Mouse (Mus musculus) midbrain, embryonic 14.5 days (tissue): ENCODE results near the gene Ica1. TPM values are rescaled to one million over a fixed set of nuclear protein-coding genes. Genes with fewer than 3 reads are reported as not detected.

Experiments
- ATAC-seq: fragments of 200-750 bp; cut with Nextera tagmentation; 2 replicates; pipeline ENCODE4 v1.8.0; 2017; ENCODE audit warnings: moderate number of reproducible peaks, moderate library complexity; ENCODE audit not compliant: low FRiP score, low TSS enrichment
- DNase-seq: peaks from one replicate; pipeline ENCODE4 v3.0.0-alpha.2; 2015
- H3K27ac ChIP-seq: fragments of 300-500 bp; sonication (generic); replicated peaks from 2 replicates; pipeline ENCODE4 v1.5.1; 2014; ENCODE audit warnings: mild to moderate bottlenecking, low read depth, low read length, moderate library complexity
- H3K27me3 ChIP-seq: fragments of 300-500 bp; sonication (generic); 2 replicates; pipeline ENCODE4 v1.6.1; 2014; ENCODE audit warnings: low read length, control low read depth, mixed read lengths; ENCODE audit not compliant: control insufficient read depth, insufficient read depth
- H3K36me3 ChIP-seq: fragments of 300-500 bp; sonication (generic); 2 replicates; pipeline ENCODE4 v1.6.1; 2014; ENCODE audit warnings: low read length, control low read depth; ENCODE audit not compliant: control insufficient read depth, insufficient read depth
- H3K4me1 ChIP-seq: fragments of 300-500 bp; sonication (generic); 2 replicates; pipeline ENCODE4 v1.6.1; 2014; ENCODE audit warnings: mild to moderate bottlenecking, antibody characterized with exemption, low read length, control low read depth; ENCODE audit not compliant: control insufficient read depth, insufficient read depth
- H3K4me2 ChIP-seq: fragments of 300-500 bp; sonication (generic); 2 replicates; pipeline ENCODE4 v1.6.1; 2014; ENCODE audit warnings: mild to moderate bottlenecking, low read length, moderate library complexity
- H3K4me3 ChIP-seq: fragments of 300-500 bp; sonication (generic); replicated peaks from 2 replicates; pipeline ENCODE4 v1.5.1; 2014; ENCODE audit warnings: low read depth, low read length
- H3K9ac ChIP-seq: fragments of 300-500 bp; sonication (generic); replicated peaks from 2 replicates; pipeline ENCODE4 v1.6.1; 2014; ENCODE audit warnings: mild to moderate bottlenecking, low read length, moderate library complexity
- H3K9me3 ChIP-seq: fragments of 300-500 bp; sonication (generic); 2 replicates; pipeline ENCODE4 v1.6.1; 2016; ENCODE audit warnings: low read length, control low read depth, mixed read lengths; ENCODE audit not compliant: control insufficient read depth
- WGBS: fragments of 180-500 bp; shearing (Covaris S2); extraction: QIAGEN DNeasy Blood & Tissue Kit; methylation state at CpG from one replicate; pipeline ENCODE4 v1.1.7; 2014; 5-methylcytosine and 5-hydroxymethylcytosine counted together
- polyA plus RNA-seq: library from polyadenylated mRNA; unstranded; fragments of >200 nt; fragmentation: Nextera tagmentation; extraction: Ambion mirVana; gene quantifications from 2 replicates; pipeline ENCODE4 v1.2.1, GENCODE M21; 2014

Ica1 gene
- polyA plus RNA-seq, 1 experiment from 2014 or later = 59.0 TPM

DNA sequence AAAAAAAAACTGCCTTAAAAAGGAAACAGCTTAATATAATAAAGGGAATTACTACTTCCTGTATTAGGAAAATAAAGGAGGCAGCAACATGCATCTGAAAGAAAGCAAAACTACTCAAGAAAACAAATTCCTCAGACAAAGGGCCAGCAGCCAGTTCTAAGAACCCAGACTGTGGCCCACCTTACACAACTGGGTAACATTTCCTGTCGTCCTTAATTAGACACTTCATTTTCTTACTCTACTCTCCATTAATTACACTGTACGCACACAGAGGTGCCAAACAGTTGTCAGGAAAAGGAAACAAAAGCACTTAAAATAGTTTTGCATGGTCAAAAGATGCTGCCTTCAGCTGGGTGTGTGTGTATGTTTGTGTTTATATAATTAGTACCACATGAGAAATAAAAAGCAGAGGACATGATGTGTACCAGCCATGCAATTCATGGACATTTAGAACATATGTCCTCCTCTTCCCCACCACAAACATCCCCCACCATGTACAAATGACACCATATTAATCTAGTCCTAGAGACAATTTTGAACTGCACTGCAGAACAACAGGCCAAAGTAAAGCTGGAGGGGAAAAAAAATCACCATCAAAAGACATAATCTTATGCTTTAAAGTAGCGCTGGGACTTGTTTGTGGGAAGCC, 115.1 kb downstream of the Ica1 start:
- H3K27me3 ChIP-seq = no peaks in the 10 kb centered on the region
- no peak overlapping the region for H3K27ac ChIP-seq
- no peaks in the 10 kb centered on the region for H3K9me3 ChIP-seq
- no peak overlapping the region for H3K4me3 ChIP-seq
- ATAC-seq (no peak), DNase-seq (no peak)
- no peaks in the 10 kb centered on the region for H3K36me3 ChIP-seq
- no peak overlapping the region for H3K9ac ChIP-seq
- H3K4me1 ChIP-seq = peaks cover 28% of the 10 kb centered on the region
- H3K4me2 ChIP-seq = no peak overlapping the region
- 73% methylated on average over 3 of the region's 3 CpGs for WGBS

DNA sequence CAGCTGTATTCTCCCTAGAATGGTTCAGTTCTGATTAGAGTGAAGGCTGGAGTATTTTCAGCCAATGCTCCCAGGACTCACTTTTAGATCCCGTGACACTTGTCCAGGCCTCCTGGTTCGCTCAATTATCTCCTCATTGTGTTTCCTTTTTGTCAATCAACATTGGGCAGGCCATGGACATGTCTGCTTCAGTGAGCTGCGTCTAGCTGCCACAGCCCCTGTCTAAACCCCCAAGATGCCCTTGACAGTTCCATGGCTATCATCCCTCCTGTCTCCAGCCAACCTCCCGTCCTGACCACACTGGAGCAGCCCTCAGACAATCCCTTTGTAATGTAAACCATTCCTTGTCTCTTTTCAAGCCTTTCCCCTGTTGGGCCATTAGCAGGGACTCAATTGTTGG, 116.9 kb downstream of the Ica1 start:
- DNase-seq (peak; percentile 27), ATAC-seq (peak; percentile 28; the same call in 1 of the 2 replicates)
- no peak overlapping the region for H3K9ac ChIP-seq
- H3K9me3 ChIP-seq = no peaks in the 10 kb centered on the region
- no peak overlapping the region for H3K4me2 ChIP-seq
- no peak overlapping the region for H3K27ac ChIP-seq
- H3K4me1 ChIP-seq = peaks cover 28% of the 10 kb centered on the region
- H3K36me3 ChIP-seq = no peaks in the 10 kb centered on the region
- H3K4me3 ChIP-seq = no peak overlapping the region
- 11% methylated on average over 4 of the region's 4 CpGs for WGBS
- no peaks in the 10 kb centered on the region for H3K27me3 ChIP-seq

DNA sequence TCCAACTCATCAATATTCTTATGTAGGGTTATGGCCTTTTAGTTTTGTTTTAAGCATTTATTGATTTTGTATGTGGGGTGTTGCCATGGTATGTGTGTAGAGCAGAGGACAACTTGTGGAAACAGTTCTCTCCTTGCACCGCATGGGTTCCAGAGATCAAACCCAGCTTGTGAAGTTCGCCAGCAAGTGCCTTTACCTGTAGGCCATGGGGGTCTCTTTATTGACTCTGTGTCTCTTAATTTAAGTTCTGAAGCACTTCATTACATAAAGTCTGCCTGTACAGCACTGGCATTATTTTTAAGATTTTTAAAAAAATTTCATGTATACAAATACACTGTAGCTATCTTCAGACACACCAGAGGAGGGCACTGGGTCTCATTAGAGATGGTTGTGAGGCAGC, 118.2 kb downstream of the Ica1 start:
- H3K36me3 ChIP-seq = no peaks in the 10 kb centered on the region
- H3K4me1 ChIP-seq = peaks cover 28% of the 10 kb centered on the region
- DNase-seq = no peak
- H3K27me3 ChIP-seq = no peaks in the 10 kb centered on the region
- H3K4me2 ChIP-seq = no peak overlapping the region
- H3K4me3 ChIP-seq = no peak overlapping the region
- 88% methylated on average over 2 of the region's 2 CpGs for WGBS
- no peak overlapping the region for H3K27ac ChIP-seq
- no peak for ATAC-seq
- H3K9ac ChIP-seq = no peak overlapping the region
- H3K9me3 ChIP-seq = no peaks in the 10 kb centered on the region

DNA sequence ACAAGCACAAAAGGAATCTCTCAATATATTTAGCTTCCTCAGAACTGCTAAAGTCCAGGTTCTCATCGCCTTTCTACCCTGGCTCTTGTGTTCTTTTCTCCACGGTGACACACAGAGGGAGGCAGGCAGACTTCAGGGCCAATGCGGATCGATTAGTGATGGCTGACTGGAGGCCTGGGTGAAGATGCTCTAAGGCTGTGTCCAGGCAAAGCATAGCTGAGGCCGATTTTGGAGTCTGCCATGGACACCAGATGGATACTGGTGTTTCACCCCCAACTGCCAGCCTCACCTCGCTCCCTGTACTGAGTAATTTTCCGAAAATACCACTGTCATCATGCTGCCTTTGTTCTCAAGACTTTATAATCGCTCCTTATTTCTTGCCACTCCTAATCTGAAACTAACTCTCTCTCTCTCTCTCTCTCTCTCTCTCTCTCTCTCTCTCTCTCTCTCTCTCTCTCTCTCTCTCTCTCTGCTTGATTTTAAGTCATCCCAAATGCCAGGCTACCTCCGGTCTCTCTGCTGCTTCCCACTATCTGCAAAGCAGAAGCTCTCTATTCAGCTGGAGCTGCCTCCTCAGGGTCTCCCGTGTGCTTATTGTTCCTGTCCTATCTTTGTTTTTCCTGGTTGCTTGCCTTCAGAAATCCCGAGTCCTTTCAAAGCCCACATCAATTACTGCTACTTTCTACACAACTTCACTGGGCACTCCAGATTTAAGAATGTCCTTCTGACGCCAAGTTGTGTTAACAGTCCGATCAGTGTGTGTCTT, 118.9 kb downstream of the Ica1 start:
- Histone ChIP-seq H3K36me3 (no peaks in the 10 kb centered on the region), H3K27me3 (no peaks in the 10 kb centered on the region), H3K4me2 (peak overlapping the region; percentile 30), H3K9me3 (no peaks in the 10 kb centered on the region), H3K9ac (no peak overlapping the region), H3K27ac (0 out of 2 replicates have a peak overlapping the region, but pooled peaks have one; percentile 8), H3K4me1 (peaks cover 28% of the 10 kb centered on the region), H3K4me3 (no peak overlapping the region)
- 20% methylated on average over 13 of the region's 13 CpGs for WGBS
- no peak for ATAC-seq
- peak; percentile 57 for DNase-seq

DNA sequence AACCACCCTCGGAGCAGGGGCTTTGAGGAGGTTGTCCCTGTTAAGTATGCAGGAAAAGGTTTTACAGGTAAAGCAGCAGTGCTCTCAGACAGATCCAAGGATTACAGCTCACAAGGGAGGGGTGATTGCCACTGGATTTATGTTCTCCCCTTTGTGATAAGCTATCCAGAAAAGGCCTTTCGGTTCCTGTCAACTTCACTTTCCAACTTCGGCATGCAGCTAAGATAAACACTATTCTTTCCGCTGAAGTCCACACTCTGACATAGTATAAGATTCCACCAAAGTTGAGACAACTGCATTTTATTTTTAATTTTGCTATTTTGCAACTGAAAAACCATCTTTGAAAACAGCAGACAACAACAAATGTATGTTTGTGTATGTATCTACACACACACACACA, 119.9 kb downstream of the Ica1 start:
- H3K9me3 ChIP-seq = no peaks in the 10 kb centered on the region
- ATAC-seq (no peak), DNase-seq (no peak)
- H3K9ac ChIP-seq = no peak overlapping the region
- H3K4me1 ChIP-seq = peaks cover 28% of the 10 kb centered on the region
- H3K36me3 ChIP-seq = no peaks in the 10 kb centered on the region
- H3K27ac ChIP-seq = no peak overlapping the region
- no peaks in the 10 kb centered on the region for H3K27me3 ChIP-seq
- WGBS = 58% methylated on average over 4 of the region's 4 CpGs
- no peak overlapping the region for H3K4me3 ChIP-seq
- H3K4me2 ChIP-seq = no peak overlapping the region

DNA sequence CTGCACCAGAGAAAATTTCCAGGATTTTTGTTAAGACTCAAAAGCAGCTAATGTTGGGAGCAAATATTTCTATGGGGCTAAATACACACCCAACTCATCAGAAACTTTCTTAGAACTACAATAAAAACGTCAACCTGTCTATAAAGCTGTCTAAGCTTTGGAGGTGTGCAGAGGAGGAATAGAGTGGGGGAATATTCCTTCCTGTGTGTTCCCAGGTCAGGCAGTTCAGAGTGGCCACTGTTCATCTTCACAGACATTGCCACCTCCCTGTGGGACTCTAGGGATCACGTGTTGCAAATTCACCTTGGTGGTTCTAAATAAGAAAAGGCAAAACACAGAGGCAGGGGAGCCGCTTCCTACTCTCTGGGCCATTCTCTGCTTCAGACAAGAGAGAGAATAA, 120.8 kb downstream of the Ica1 start:
- H3K9ac ChIP-seq = no peak overlapping the region
- H3K27ac ChIP-seq = no peak overlapping the region
- H3K27me3 ChIP-seq = no peaks in the 10 kb centered on the region
- H3K9me3 ChIP-seq = no peaks in the 10 kb centered on the region
- ATAC-seq (no peak), DNase-seq (no peak)
- H3K4me1 ChIP-seq = peaks cover 23% of the 10 kb centered on the region
- no peak overlapping the region for H3K4me3 ChIP-seq
- H3K36me3 ChIP-seq = no peaks in the 10 kb centered on the region
- no peak overlapping the region for H3K4me2 ChIP-seq
- WGBS = 61% methylated on average over 3 of the region's 3 CpGs

DNA sequence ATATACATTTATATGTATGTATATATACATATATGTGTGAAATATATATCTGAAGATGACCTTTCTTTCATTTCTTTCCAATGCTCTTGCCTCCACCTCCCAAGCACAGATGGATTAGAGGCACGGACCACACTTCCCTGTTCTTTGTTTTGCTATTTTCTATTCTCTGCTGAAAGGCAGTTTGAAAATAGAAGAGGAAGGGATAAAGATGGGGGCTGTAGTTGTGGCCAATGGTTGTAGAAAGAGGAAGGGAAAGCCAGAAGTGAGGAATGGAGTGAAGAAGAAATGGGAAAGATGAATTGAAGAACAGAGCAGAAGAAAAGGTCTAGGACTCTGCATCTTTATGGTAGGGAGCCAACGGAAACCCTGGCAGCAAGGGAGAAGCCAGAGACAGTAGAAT, 122.8 kb downstream of the Ica1 start:
- H3K9me3 ChIP-seq = no peaks in the 10 kb centered on the region
- H3K4me1 ChIP-seq = peaks cover 8% of the 10 kb centered on the region
- ATAC-seq = no peak
- H3K27me3 ChIP-seq = no peaks in the 10 kb centered on the region
- no peak overlapping the region for H3K4me2 ChIP-seq
- no peak for DNase-seq
- no peak overlapping the region for H3K9ac ChIP-seq
- H3K36me3 ChIP-seq = no peaks in the 10 kb centered on the region
- H3K4me3 ChIP-seq = no peak overlapping the region
- no peak overlapping the region for H3K27ac ChIP-seq
- 68% methylated on average over 2 of the region's 2 CpGs for WGBS

DNA sequence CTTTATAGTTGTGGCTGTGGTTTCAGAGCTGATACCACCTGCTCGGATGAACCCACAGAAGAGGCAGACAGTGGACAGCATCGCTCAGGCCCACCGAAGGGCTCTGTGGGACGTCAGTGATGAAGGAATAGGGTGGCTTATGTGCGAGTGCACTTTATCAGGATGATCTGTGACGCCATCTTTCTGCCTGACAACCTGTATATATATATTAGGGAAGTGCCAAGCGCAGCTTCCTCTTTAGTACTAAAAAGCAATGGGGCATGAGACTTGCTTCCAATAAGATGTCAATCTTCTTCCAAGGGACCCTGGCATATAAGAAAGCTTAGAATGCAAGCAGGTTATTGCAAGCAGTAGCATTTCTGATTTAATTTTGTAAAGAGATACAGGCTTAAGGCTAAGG, 127.9 kb downstream of the Ica1 start:
- no peaks in the 10 kb centered on the region for H3K4me1 ChIP-seq
- H3K36me3 ChIP-seq = no peaks in the 10 kb centered on the region
- H3K4me3 ChIP-seq = no peak overlapping the region
- ATAC-seq = no peak
- 92% methylated on average over 7 of the region's 7 CpGs for whole genome bisulfite sequencing
- no peak overlapping the region for H3K4me2 ChIP-seq
- no peaks in the 10 kb centered on the region for H3K9me3 ChIP-seq
- H3K27ac ChIP-seq = no peak overlapping the region
- DNase-seq = no peak
- H3K9ac ChIP-seq = no peak overlapping the region
- no peaks in the 10 kb centered on the region for H3K27me3 ChIP-seq

DNA sequence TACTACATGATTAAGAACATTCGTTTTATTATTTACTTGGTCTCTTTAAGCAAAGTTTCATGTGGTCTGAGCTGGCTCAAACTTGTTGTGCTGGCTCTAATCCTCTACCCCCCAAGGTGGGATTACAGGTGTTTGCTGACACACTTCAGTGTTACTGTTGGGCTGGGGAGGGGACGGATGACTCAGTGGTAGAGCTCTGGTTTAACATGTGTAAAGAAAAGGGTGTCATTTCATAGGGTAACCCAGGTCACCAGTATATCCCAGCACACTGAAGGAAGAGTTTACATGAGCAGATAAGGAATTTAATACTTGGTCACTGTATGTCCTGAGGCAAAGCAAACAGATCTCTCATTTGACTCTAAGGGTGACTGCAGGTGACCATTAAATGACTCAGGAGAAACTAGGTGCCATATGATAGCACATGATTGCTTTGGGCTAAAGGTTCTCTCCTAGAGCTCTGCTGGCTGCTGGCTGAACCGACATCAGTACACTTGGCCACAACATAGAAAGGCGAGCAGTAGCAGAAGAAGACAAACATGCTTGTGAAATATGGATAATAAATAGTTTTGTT, 128.9 kb downstream of the Ica1 start:
- Histone ChIP-seq H3K4me3 (no peak overlapping the region), H3K27ac (no peak overlapping the region), H3K9me3 (no peaks in the 10 kb centered on the region), H3K4me2 (no peak overlapping the region), H3K27me3 (no peaks in the 10 kb centered on the region), H3K4me1 (no peaks in the 10 kb centered on the region), H3K36me3 (no peaks in the 10 kb centered on the region), H3K9ac (no peak overlapping the region)
- DNase-seq = no peak
- ATAC-seq = no peak
- WGBS = 66% methylated on average over 4 of the region's 4 CpGs
